Mouse (Mus musculus) spleen, adult 2 months (tissue): Measurements from ENCODE around the gene Prdx5.
"Not testable (repeated sequence)": the region's sequence is repeated elsewhere in the genome, so short reads cannot be mapped to it uniquely, and the experiment has no call there.

Source experiments
- CTCF ChIP-seq: fragments of 200-500 bp; IDR thresholded peaks from 2 replicates; pipeline ENCODE4 v1.5.1; 2011; ENCODE audit warnings: mild to moderate bottlenecking, inconsistent platforms; ENCODE audit not compliant: insufficient read depth, insufficient read length, insufficient replicate concordance; ENCODE audit errors: extremely low read depth
- POLR2A ChIP-seq: fragments of 200-500 bp; IDR thresholded peaks from 2 replicates; pipeline ENCODE4 v1.6.1; 2011; ENCODE audit warnings: low read depth, low read length, inconsistent platforms

GRCm38 (mm10) chr19:6895608-6896305 lies 14.1 kb downstream of the Prdx5 start:
- TF ChIP-seq CTCF, POLR2A: not testable (repeated sequence)
